Mouse (Mus musculus) cerebellum, postnatal 25 days (tissue): ENCODE results near the gene R3hdml.

Experiments used
- DNase-seq, 2 experiments: peaks; one replicate each; pipeline ENCODE4 v3.0.0; 2021; ENCODE audit warnings: mixed read lengths in 2 of 2

The R3hdml gene

DNA sequence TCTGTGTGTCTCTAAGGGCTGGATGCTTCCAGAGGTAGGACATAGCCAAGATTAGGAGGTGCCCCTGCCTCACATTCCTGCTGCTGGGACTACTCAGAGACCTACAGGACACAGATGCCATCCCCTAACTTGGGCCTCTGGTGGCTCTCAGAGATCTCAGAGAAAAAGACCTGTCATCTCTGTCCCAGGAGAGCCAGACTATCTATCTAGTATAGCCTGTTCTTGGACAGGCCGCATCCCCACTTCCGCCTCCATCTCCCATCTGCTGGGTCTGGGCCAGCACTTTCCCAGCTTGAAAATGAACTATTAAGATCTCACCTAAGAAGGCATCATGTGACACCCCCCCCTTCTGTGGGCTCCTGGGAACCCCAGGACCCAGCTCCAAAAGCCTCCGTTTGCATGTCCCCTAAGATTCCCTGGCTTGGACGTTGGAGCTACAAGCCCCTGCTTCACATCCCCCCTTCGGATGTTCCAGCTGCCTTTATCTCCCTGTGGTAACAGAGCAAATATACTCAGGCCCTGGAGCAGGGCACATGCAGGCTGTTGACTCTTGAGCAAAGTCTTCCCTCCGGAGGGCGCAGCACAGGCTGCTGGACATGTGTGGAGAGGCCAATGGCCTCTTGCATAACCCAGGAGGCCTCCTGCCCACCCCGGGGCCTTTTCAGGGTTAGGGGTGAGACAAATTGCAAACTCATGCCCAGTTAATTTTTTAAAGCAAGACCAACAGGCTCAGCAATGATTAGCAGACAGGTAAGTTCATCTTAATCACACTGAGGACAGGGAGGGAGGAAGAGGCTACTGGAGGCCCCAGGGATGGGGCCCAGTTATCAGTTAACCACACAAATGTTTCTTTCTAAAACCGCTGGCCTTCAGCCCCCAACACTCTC is 48.4 kb downstream of the R3hdml start:
- no peak for DNase-seq

DNA sequence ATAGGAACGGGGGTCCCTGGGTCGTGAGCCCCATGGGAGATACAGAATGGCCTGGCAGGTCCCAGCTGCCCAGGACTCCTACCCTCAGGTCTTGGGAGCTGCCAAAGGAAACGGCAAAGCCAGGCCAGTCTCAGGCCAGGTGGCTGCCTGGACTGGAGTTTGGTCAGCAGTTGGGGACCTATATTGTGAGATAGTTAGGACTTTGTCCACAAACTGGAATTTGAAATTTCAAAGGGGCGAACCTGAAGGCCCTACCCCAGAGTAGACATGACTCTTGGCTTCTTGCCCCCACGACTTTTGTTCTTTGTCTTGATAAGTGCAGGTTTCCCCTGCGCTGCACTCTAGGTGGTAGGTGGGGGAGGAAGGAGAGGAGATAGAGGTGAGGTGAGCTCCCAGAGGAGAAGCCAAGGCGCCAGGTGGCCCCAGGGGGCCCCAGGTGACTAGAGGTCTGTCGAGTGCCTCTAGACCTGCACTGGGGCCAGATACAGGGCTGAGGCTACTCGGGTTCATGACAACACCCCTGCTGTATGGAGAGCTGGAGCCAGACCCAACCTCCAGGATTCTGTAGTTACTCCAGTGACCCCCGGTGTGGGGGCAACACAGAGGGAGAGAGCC is 49.6 kb downstream of the R3hdml start:
- DNase-seq = no peak

GRCm38 (mm10) chr2:163542674-163543073 is 50.6 kb downstream of the R3hdml start:
- no peak for DNase-seq

- DNase-seq = no peak
These were observed 54.7 kb downstream of the R3hdml start for GRCm38 (mm10) chr2:163546623-163547318.

GRCm38 (mm10) chr2:163548822-163549221 is 56.7 kb downstream of the R3hdml start:
- no peak for DNase-seq

DNA sequence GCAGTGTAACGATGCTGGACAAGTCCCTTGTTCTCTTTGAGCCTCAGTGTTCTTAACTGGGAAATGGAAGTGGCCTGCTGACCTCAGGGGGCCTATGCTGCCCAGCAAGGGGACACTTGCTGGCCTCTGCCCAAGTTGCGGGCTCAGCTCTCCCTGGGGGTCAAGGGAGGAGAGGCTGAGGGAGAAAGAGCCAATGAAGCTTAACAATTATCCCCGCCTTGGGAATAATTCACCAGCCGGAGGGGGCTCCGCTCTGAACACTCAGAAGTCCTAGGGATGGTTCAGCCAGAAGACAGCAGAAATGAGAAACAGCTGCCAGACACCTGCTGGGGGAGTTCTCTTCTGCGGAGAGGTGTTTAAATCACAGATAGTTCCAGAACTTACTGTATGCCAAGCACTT is 57.7 kb downstream of the R3hdml start:
- no peak for DNase-seq
